Mouse (Mus musculus) heart, embryonic 11.5 days (tissue): ENCODE data around the gene Abcb8. TPM values are rescaled to one million over a fixed set of nuclear protein-coding genes. Genes with fewer than 3 reads are reported as not detected.

Experiments used
- ATAC-seq: fragments of 200-750 bp; cut with Nextera tagmentation; replicated peaks from 2 replicates; pipeline ENCODE4 v1.8.0; 2017; ENCODE audit warnings: moderate library complexity; ENCODE audit not compliant: insufficient number of reproducible peaks, low FRiP score, low TSS enrichment
- H3K27ac ChIP-seq: fragments of 300-500 bp; sonication (generic); 2 replicates; pipeline ENCODE4 v1.5.1; 2014; ENCODE audit warnings: mild to moderate bottlenecking, low read depth, low read length
- H3K27me3 ChIP-seq: fragments of 300-500 bp; sonication (generic); 2 replicates; pipeline ENCODE4 v1.6.1; 2014; ENCODE audit warnings: mild to moderate bottlenecking, low read length, mixed read lengths; ENCODE audit not compliant: control insufficient read depth, insufficient read depth
- H3K36me3 ChIP-seq: fragments of 300-500 bp; sonication (generic); 2 replicates; pipeline ENCODE4 v1.6.1; 2014; ENCODE audit warnings: mild to moderate bottlenecking, low read length, moderate library complexity, mixed read lengths; ENCODE audit not compliant: control insufficient read depth, insufficient read depth
- H3K4me1 ChIP-seq: fragments of 300-500 bp; sonication (generic); 2 replicates; pipeline ENCODE4 v1.6.1; 2014; ENCODE audit warnings: low read length; ENCODE audit not compliant: control insufficient read depth, insufficient read depth
- H3K4me2 ChIP-seq: fragments of 300-500 bp; sonication (generic); 2 replicates; pipeline ENCODE4 v1.6.1; 2014; ENCODE audit warnings: mild to moderate bottlenecking, moderate library complexity
- H3K4me3 ChIP-seq: fragments of 300-500 bp; sonication (generic); 2 replicates; pipeline ENCODE4 v1.5.1; 2014; ENCODE audit warnings: low read depth, low read length
- H3K9ac ChIP-seq: fragments of 300-500 bp; sonication (generic); 2 replicates; pipeline ENCODE4 v1.6.1; 2014; ENCODE audit warnings: mild to moderate bottlenecking, low read depth, low read length, moderate library complexity
- H3K9me3 ChIP-seq: fragments of 300-500 bp; sonication (generic); replicated peaks from 2 replicates; pipeline ENCODE4 v1.6.1; 2016; ENCODE audit warnings: low read length; ENCODE audit not compliant: control insufficient read depth
- WGBS: fragments of 180-500 bp; shearing (Covaris S2); extraction: QIAGEN DNeasy Blood & Tissue Kit; methylation state at CpG from one replicate; pipeline ENCODE4 v1.1.7; 2014; ENCODE audit not compliant: insufficient replicate concordance; 5-methylcytosine and 5-hydroxymethylcytosine counted together
- polyA plus RNA-seq: library from polyadenylated mRNA; unstranded; fragments of >200 nt; fragmentation: Nextera tagmentation; extraction: Ambion mirVana; gene quantifications from 2 replicates; pipeline ENCODE4 v1.2.1, GENCODE M21; 2014

Gene Abcb8
- polyA plus RNA-seq, 1 experiment from 2014 or later, result 44.6 TPM

DNA sequence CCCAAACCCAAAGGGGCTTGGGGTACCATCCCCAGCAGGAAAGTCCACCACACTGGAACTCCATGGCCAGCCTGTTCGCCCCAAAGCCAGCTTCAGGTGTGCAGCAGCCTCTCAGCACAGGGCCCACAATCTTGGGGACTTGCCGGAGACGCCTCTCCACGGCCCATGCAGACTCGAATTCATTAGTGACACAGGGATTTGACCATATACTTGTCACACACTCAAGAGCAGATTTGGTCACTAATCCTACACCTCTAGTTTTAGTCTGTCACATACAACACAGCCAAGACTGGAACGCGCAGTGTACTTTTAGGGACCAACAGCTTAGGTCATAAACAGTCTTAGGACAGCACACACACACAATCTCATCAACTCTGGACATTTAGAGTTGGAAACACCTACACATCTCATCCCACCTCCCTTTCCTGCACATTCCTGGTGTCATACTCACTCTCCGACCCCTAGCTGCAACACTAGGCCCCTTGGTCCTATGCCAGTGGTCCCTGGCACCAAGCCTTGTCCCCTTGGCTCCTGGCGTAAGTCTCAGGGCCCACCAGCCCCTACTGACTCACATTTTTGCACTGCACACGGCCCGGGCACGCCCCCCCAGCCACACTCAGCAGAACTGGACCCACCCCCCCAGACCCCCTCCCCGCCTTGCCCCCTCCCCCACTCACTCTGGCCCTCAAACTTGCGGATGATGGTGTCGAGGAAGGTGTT is 42.8 kb upstream of the Abcb8 start:
- no peak for ATAC-seq
- no peaks in the 10 kb centered on the region for H3K36me3 ChIP-seq
- H3K27me3 ChIP-seq, result peaks cover 7% of the 10 kb centered on the region
- H3K4me1 ChIP-seq, result peaks cover 57% of the 10 kb centered on the region
- peak overlapping the region; percentile 82 for H3K4me3 ChIP-seq
- peak overlapping the region; percentile 94 for H3K9ac ChIP-seq
- peak overlapping the region; percentile 98 for H3K27ac ChIP-seq
- WGBS, result 23% methylated on average over 15 of the region's 15 CpGs
- peak overlapping the region; percentile 92 for H3K4me2 ChIP-seq
- H3K9me3 ChIP-seq, result no peaks in the 10 kb centered on the region

- H3K4me2 ChIP-seq, result peak within 1 kb of the TSS; percentile 92
- no peaks in the 10 kb centered on the region for H3K9me3 ChIP-seq
- H3K27ac ChIP-seq, result peak within 1 kb of the TSS; percentile 98
- H3K27me3 ChIP-seq, result peaks cover 7% of the 10 kb centered on the region
- H3K4me1 ChIP-seq, result peaks cover 57% of the 10 kb centered on the region
- peak within 1 kb of the TSS; percentile 94 for H3K9ac ChIP-seq
- ATAC-seq, result 0 out of 2 replicates have a peak, but pooled peaks have one; percentile 5
- WGBS, result under 1% methylated on average over 34 of the region's 53 CpGs
- H3K36me3 ChIP-seq, result no peaks in the 10 kb centered on the region
- H3K4me3 ChIP-seq, result peak within 1 kb of the TSS; percentile 82
Measured at GRCm38 (mm10) chr5:24351278-24351677, 42.2 kb upstream of the Abcb8 start, which contains the start of gene Kcnh2. TSS of gene Kcnh2 (minus strand) at chr5:24351604.

DNA sequence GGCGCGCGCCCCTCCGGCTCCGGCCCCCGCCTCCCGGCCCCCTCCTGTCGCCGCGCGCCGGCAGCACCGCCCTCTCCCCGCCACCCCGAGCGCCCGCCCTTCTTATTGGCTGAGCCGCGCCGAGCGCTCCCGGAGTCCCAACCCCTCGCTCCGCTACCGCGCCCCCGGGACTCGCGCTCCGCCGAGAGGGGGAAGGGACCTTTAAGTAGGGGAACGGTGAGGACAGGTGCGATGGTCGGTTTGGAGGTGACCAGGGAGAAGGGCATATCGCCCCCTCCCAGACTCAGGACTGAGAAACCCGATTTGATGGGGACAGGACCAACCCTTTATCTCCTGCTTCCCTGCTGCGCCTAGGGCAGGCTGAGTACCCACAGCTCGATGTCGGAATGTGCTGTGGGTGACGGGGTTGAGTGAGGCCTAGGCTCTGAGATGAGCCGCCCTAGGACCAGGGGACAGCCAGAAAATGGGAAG is 41.7 kb upstream of the Abcb8 start:
- Histone ChIP-seq H3K36me3 (no peaks in the 10 kb centered on the region), H3K4me2 (peak overlapping the region; percentile 92), H3K9ac (peak overlapping the region; percentile 94), H3K27me3 (peaks cover 7% of the 10 kb centered on the region), H3K9me3 (no peaks in the 10 kb centered on the region), H3K4me3 (peak overlapping the region; percentile 82), H3K4me1 (peaks cover 57% of the 10 kb centered on the region), H3K27ac (peak overlapping the region; percentile 98)
- WGBS, result 1% methylated on average over 41 of the region's 41 CpGs
- ATAC-seq, result peak; percentile 64

- Histone ChIP-seq H3K9ac (peak overlapping the region; percentile 94), H3K27me3 (peaks cover 7% of the 10 kb centered on the region), H3K36me3 (no peaks in the 10 kb centered on the region), H3K4me2 (peak overlapping the region; percentile 92), H3K9me3 (no peaks in the 10 kb centered on the region), H3K4me3 (peak overlapping the region; percentile 82), H3K27ac (peak overlapping the region; percentile 98), H3K4me1 (peaks cover 51% of the 10 kb centered on the region)
- under 1% methylated on average over 24 of the region's 24 CpGs for WGBS
- peak; percentile 80 for ATAC-seq
Measured at GRCm38 (mm10) chr5:24352251-24352859, 41.1 kb upstream of the Abcb8 start.

DNA sequence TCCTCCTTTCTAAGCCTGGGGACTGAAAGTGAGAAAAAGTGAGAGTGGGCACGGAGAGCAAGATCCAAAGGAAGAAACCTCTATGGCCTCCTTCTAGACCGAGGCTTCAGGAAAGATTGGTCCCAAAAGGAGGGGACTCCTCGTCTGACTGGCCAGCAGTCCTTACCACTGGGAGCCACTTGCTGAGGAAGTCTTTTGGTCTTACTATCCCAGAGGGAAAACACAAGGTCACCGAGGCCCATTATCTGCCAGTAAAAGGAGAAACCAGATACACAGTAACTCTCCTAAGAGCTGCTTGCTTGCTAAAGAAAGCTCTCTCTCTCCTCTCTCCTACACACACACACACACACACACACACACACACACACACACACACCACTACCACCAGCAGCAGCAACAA is 40.1 kb upstream of the Abcb8 start:
- peak overlapping the region; percentile 68 for H3K9ac ChIP-seq
- H3K4me2 ChIP-seq, result peak overlapping the region; percentile 92
- peak overlapping the region; percentile 82 for H3K4me3 ChIP-seq
- 12% methylated on average over 4 of the region's 4 CpGs for WGBS
- H3K36me3 ChIP-seq, result no peaks in the 10 kb centered on the region
- H3K4me1 ChIP-seq, result peaks cover 41% of the 10 kb centered on the region
- no peak for ATAC-seq
- H3K9me3 ChIP-seq, result no peaks in the 10 kb centered on the region
- peak overlapping the region; percentile 98 for H3K27ac ChIP-seq
- H3K27me3 ChIP-seq, result peaks cover 7% of the 10 kb centered on the region

- Histone ChIP-seq H3K4me3 (no peak overlapping the region), H3K4me2 (no peak overlapping the region), H3K27me3 (no peaks in the 10 kb centered on the region), H3K36me3 (no peaks in the 10 kb centered on the region), H3K4me1 (peaks cover 30% of the 10 kb centered on the region), H3K27ac (no peak overlapping the region), H3K9ac (no peak overlapping the region), H3K9me3 (no peaks in the 10 kb centered on the region)
- WGBS, result 51% methylated on average over 4 of the region's 4 CpGs
- ATAC-seq, result no peak
Measured at GRCm38 (mm10) chr5:24356764-24357163, 36.7 kb upstream of the Abcb8 start.

DNA sequence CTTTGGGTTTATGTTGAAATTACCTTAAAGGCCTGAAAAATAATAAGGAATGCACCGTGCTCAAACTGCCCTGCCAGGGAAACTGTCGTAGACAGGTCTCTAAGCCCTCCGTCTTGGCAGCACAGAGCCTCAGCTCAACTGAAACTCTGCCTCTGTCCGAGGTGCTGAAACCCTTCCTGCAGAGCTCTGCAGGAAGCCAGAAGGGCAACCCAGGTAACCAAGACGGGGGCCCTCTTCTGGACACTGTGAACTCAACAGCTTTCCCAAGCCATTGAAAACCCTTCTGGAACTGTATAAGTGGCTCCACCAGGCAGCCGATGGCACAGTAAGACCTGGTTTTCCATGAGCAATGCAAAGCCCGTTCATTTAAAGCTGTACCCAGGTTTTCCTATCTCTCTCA is 36.0 kb upstream of the Abcb8 start:
- Histone ChIP-seq H3K27me3 (no peaks in the 10 kb centered on the region), H3K9me3 (no peaks in the 10 kb centered on the region), H3K4me2 (no peak overlapping the region), H3K27ac (no peak overlapping the region), H3K36me3 (no peaks in the 10 kb centered on the region), H3K9ac (no peak overlapping the region), H3K4me1 (peaks cover 24% of the 10 kb centered on the region), H3K4me3 (no peak overlapping the region)
- 7% methylated on average over 7 of the region's 7 CpGs for WGBS
- no peak for ATAC-seq

GRCm38 (mm10) chr5:24360792-24361454 is 32.5 kb upstream of the Abcb8 start:
- H3K36me3 ChIP-seq, result no peaks in the 10 kb centered on the region
- H3K4me3 ChIP-seq, result no peak overlapping the region
- H3K9ac ChIP-seq, result no peak overlapping the region
- no peaks in the 10 kb centered on the region for H3K9me3 ChIP-seq
- WGBS, result 0% methylated on average over 6 of the region's 7 CpGs
- no peak overlapping the region for H3K4me2 ChIP-seq
- no peaks in the 10 kb centered on the region for H3K27me3 ChIP-seq
- H3K4me1 ChIP-seq, result peaks cover 12% of the 10 kb centered on the region
- 0 out of 2 replicates have a peak overlapping the region, but pooled peaks have one; percentile 24 for H3K27ac ChIP-seq
- ATAC-seq, result peak; percentile 41
